Mouse (Mus musculus) embryo, embryonic 11 days (tissue): ENCODE data around the gene Gm3187.
"Not testable (repeated sequence)": the region's sequence is repeated elsewhere in the genome, so short reads cannot be mapped to it uniquely, and the experiment has no call there.

Experiments used
- DNase-seq: peaks from one replicate; pipeline ENCODE4 v3.0.0-alpha.2; 2015

The Gm3187 gene

GRCm38 (mm10) chr14:5483907-5484306, at the start of gene Gm3187:
Gene Gm3187, plus strand, starts transcription at chr14:5484207.
- not testable (repeated sequence) for DNase-seq

- not testable (repeated sequence) for DNase-seq
Measured at GRCm38 (mm10) chr14:5455367-5455766, 28.6 kb upstream of the Gm3187 start, which contains the start of gene Gm3194. Gene Gm3194, minus strand, starts transcription at chr14:5455467.

- not testable (repeated sequence) for DNase-seq
Measured at GRCm38 (mm10) chr14:5460469-5460868, 23.5 kb upstream of the Gm3187 start.

GRCm38 (mm10) chr14:5477730-5478129, 6.3 kb upstream of the Gm3187 start, which contains the start of gene Gm8246:
Gene Gm8246, minus strand, starts transcription at chr14:5477830.
- not testable (repeated sequence) for DNase-seq

- not testable (repeated sequence) for DNase-seq
Measured at GRCm38 (mm10) chr14:5501374-5501773, 17.4 kb downstream of the Gm3187 start, which contains the start of gene Gm3488. Gene Gm3488, plus strand, starts transcription at chr14:5501674.

GRCm38 (mm10) chr14:5538196-5538595, 54.2 kb downstream of the Gm3187 start, which contains the start of gene Gm3532:
Gene Gm3532, plus strand, starts transcription at chr14:5538496.
- not testable (repeated sequence) for DNase-seq
